Mouse (Mus musculus) limb, embryonic 15.5 days (tissue): Measurements from ENCODE around the gene Gm4724. TPM values are rescaled to one million over a fixed set of nuclear protein-coding genes. Genes with fewer than 3 reads are reported as not detected.
"Not testable (repeated sequence)": the region's sequence is repeated elsewhere in the genome, so short reads cannot be mapped to it uniquely, and the experiment has no call there.

ENCODE experiments used
- ATAC-seq: fragments of 200-750 bp; cut with Nextera tagmentation; 2 replicates; pipeline ENCODE4 v1.8.0; 2017; ENCODE audit warnings: low read depth, moderate TSS enrichment; ENCODE audit not compliant: insufficient number of reproducible peaks, low FRiP score, low TSS enrichment
- H3K27ac ChIP-seq: fragments of 300-500 bp; sonication (generic); 2 replicates; pipeline ENCODE4 v1.5.1; 2015; ENCODE audit warnings: moderate library complexity, mild to moderate bottlenecking, inconsistent platforms
- H3K27me3 ChIP-seq: fragments of 300-500 bp; sonication (generic); 2 replicates; pipeline ENCODE4 v1.6.1; 2015; ENCODE audit warnings: inconsistent platforms
- H3K36me3 ChIP-seq: fragments of 300-500 bp; sonication (generic); 2 replicates; pipeline ENCODE4 v1.6.1; 2015; ENCODE audit warnings: inconsistent platforms
- H3K4me1 ChIP-seq: fragments of 300-500 bp; sonication (generic); 2 replicates; pipeline ENCODE4 v1.6.1; 2015; ENCODE audit warnings: inconsistent platforms
- H3K4me2 ChIP-seq: fragments of 300-500 bp; sonication (generic); 2 replicates; pipeline ENCODE4 v1.6.1; 2015; ENCODE audit warnings: mild to moderate bottlenecking, inconsistent platforms
- H3K4me3 ChIP-seq: fragments of 300-500 bp; sonication (generic); 2 replicates; pipeline ENCODE4 v1.5.1; 2015; ENCODE audit warnings: mild to moderate bottlenecking, inconsistent platforms
- H3K9ac ChIP-seq: fragments of 300-500 bp; sonication (generic); 2 replicates; pipeline ENCODE4 v1.6.1; 2015; ENCODE audit warnings: inconsistent platforms
- H3K9me3 ChIP-seq: fragments of 300-500 bp; sonication (generic); 2 replicates; pipeline ENCODE4 v1.6.1; 2016; ENCODE audit warnings: inconsistent platforms
- WGBS: fragments of 180-500 bp; shearing (Covaris S2); methylation state at CpG from one replicate; pipeline ENCODE4 v1.1.7; 2015; 5-methylcytosine and 5-hydroxymethylcytosine counted together
- polyA plus RNA-seq: library from polyadenylated mRNA; unstranded; fragments of >200 nt; fragmentation: Nextera tagmentation; extraction: Ambion mirVana; gene quantifications from 2 replicates; pipeline ENCODE4 v1.2.1, GENCODE M21; 2015

The Gm4724 gene
- polyA plus RNA-seq = 9.8 and 14.8 TPM in 2 replicates

GRCm38 (mm10) chr2:175435707-175436106, at the start of gene Gm4724:
Gene Gm4724, minus strand, starts transcription at chr2:175435807.
- H3K4me2 ChIP-seq, H3K9me3 ChIP-seq, ATAC-seq, H3K4me3 ChIP-seq, H3K4me1 ChIP-seq, H3K27ac ChIP-seq, H3K27me3 ChIP-seq, H3K9ac ChIP-seq, H3K36me3 ChIP-seq: not testable (repeated sequence)
- no CpG with 5 or more reads among the region's 4 CpGs for WGBS

DNA sequence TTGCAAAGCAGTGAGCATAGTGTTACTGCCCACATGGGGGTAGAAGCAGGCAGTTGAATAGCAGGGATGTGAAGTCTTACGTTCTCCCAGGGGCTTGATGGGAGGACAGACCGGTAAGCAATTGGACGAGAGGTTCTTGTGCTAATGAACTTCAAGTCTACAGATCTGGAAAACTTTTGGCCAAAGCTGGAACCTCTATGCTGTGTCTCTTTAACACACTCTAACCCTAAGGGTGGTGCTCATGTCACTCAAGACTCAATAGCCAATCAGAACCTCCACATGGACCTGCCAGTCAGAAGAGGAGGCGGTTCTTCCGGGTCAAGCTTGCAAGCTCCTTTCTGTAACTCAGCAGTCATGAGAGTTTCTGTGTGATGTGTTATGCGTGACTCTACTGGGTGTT, 34.1 kb upstream of the Gm4724 start, which contains the start of gene Zfp965:
Gene Zfp965, plus strand, starts transcription at position 301 of the 400 bp plus-strand sequence.
- WGBS = no CpG with 5 or more reads among the region's 6 CpGs
- not testable (repeated sequence) for H3K4me2 ChIP-seq, H3K36me3 ChIP-seq

More for the DNA sequence above, 34.1 kb upstream of the Gm4724 start, which contains the start of gene Zfp965:
- H3K9ac ChIP-seq, H3K27me3 ChIP-seq, H3K4me3 ChIP-seq, ATAC-seq, H3K27ac ChIP-seq, H3K9me3 ChIP-seq, H3K4me1 ChIP-seq: not testable (repeated sequence)

Other genes with a start within 250 kb of the Gm4724 start
- 6.7 and 10.5 TPM in 2 replicates for gene Gm14391, start 228.9 kb downstream of the Gm4724 start, polyA plus RNA-seq
- 2.7 TPM in 1 of 2 replicates, not detected in the other for gene Gm14440, start 160.7 kb downstream of the Gm4724 start, polyA plus RNA-seq
- gene Gm4631, start 97.6 kb downstream of the Gm4724 start, polyA plus RNA-seq = 15.7 and 17.6 TPM in 2 replicates
- 3.5 and 5.7 TPM in 2 replicates for gene Zfp968, start 63.4 kb downstream of the Gm4724 start, polyA plus RNA-seq
- 5.6 and 7.1 TPM in 2 replicates for gene Zfp965, start 34.2 kb upstream of the Gm4724 start, polyA plus RNA-seq
- not detected in 2 replicates for gene Gm11007, start 208.2 kb upstream of the Gm4724 start, polyA plus RNA-seq